Mouse (Mus musculus) neural tube, embryonic 12.5 days (tissue): ENCODE measurements at regions not wholly inside any gene's neighbourhood (a gene's known extent, or its start where the extent isn't known, plus 50 kb on each side); places are given as distances from the start of the nearest gene placed in this dataset.
"Not testable (repeated sequence)": the region's sequence is repeated elsewhere in the genome, so short reads cannot be mapped to it uniquely, and the experiment has no call there.

Experiments
- ATAC-seq: fragments of 200-750 bp; cut with Nextera tagmentation; 2 replicates; pipeline ENCODE4 v1.8.0; 2017; ENCODE audit warnings: low read depth, mild to moderate bottlenecking, moderate TSS enrichment, moderate library complexity; ENCODE audit not compliant: low FRiP score
- H3K27ac ChIP-seq: fragments of 300-500 bp; sonication (generic); 2 replicates; pipeline ENCODE4 v1.5.1; 2016
- H3K27me3 ChIP-seq: fragments of 300-500 bp; sonication (generic); replicated peaks from 2 replicates; pipeline ENCODE4 v1.6.1; 2016; ENCODE audit warnings: mild to moderate bottlenecking
- H3K36me3 ChIP-seq: fragments of 300-500 bp; sonication (generic); 2 replicates; pipeline ENCODE4 v1.6.1; 2016; ENCODE audit warnings: mild to moderate bottlenecking
- H3K4me1 ChIP-seq: fragments of 300-500 bp; sonication (generic); 2 replicates; pipeline ENCODE4 v1.6.1; 2016
- H3K4me2 ChIP-seq: fragments of 300-500 bp; sonication (generic); replicated peaks from 2 replicates; pipeline ENCODE4 v1.6.1; 2016; ENCODE audit warnings: mild to moderate bottlenecking
- H3K4me3 ChIP-seq: fragments of 300-500 bp; sonication (generic); 2 replicates; pipeline ENCODE4 v1.5.1; 2016
- H3K9ac ChIP-seq: fragments of 300-500 bp; sonication (generic); 2 replicates; pipeline ENCODE4 v1.6.1; 2016; ENCODE audit warnings: mild to moderate bottlenecking
- H3K9me3 ChIP-seq: fragments of 300-500 bp; sonication (generic); 2 replicates; pipeline ENCODE4 v1.6.1; 2016; ENCODE audit warnings: mild to moderate bottlenecking
- WGBS: fragments of 180-500 bp; shearing (Covaris S2); methylation state at CpG from one replicate; pipeline ENCODE4 v1.1.7; 2016; 5-methylcytosine and 5-hydroxymethylcytosine counted together

GRCm38 (mm10) chr19:35034408-35034807, 112.2 kb downstream of the Kif20b start:
- H3K9me3 ChIP-seq, result no peaks in the 10 kb centered on the region
- no peak for ATAC-seq
- 88% methylated on average over 3 of the region's 3 CpGs for WGBS
- H3K36me3 ChIP-seq, result no peaks in the 10 kb centered on the region
- no peaks in the 10 kb centered on the region for H3K4me1 ChIP-seq
- H3K27ac ChIP-seq, result no peak overlapping the region
- H3K4me2 ChIP-seq, result no peak overlapping the region
- H3K27me3 ChIP-seq, result no peaks in the 10 kb centered on the region
- no peak overlapping the region for H3K4me3 ChIP-seq
- no peak overlapping the region for H3K9ac ChIP-seq

GRCm38 (mm10) chr19:35045576-35045975, 123.4 kb downstream of the Kif20b start:
- H3K36me3 ChIP-seq, result no peaks in the 10 kb centered on the region
- no peak overlapping the region for H3K9ac ChIP-seq
- H3K4me3 ChIP-seq, result no peak overlapping the region
- H3K4me2 ChIP-seq, result no peak overlapping the region
- 83% methylated on average over 4 of the region's 4 CpGs for WGBS
- no peaks in the 10 kb centered on the region for H3K27me3 ChIP-seq
- no peak overlapping the region for H3K27ac ChIP-seq
- ATAC-seq, result no peak
- H3K9me3 ChIP-seq, result no peaks in the 10 kb centered on the region
- H3K4me1 ChIP-seq, result no peaks in the 10 kb centered on the region

- no peaks in the 10 kb centered on the region for H3K4me1 ChIP-seq
- H3K9ac ChIP-seq, result no peak overlapping the region
- H3K36me3 ChIP-seq, result no peaks in the 10 kb centered on the region
- no peak overlapping the region for H3K4me3 ChIP-seq
- no peak for ATAC-seq
- H3K9me3 ChIP-seq, result no peaks in the 10 kb centered on the region
- no peak overlapping the region for H3K27ac ChIP-seq
- H3K4me2 ChIP-seq, result no peak overlapping the region
- no peaks in the 10 kb centered on the region for H3K27me3 ChIP-seq
- 64% methylated on average over 3 of the region's 3 CpGs for WGBS
These were observed 144.3 kb downstream of the Kif20b start for GRCm38 (mm10) chr19:35066352-35066935.

GRCm38 (mm10) chr19:35081126-35081525, 159.0 kb downstream of the Kif20b start:
- Histone ChIP-seq H3K36me3 (no peaks in the 10 kb centered on the region), H3K4me2 (no peak overlapping the region), H3K4me1 (no peaks in the 10 kb centered on the region), H3K4me3 (no peak overlapping the region), H3K9ac (no peak overlapping the region), H3K27me3 (no peaks in the 10 kb centered on the region), H3K27ac (no peak overlapping the region), H3K9me3 (no peaks in the 10 kb centered on the region)
- WGBS, result 63% methylated on average over 4 of the region's 4 CpGs
- ATAC-seq, result no peak

- no peaks in the 10 kb centered on the region for H3K36me3 ChIP-seq
- H3K4me1 ChIP-seq, result no peaks in the 10 kb centered on the region
- no peak for ATAC-seq
- no peaks in the 10 kb centered on the region for H3K27me3 ChIP-seq
- no peak overlapping the region for H3K4me2 ChIP-seq
- no peak overlapping the region for H3K27ac ChIP-seq
- no peaks in the 10 kb centered on the region for H3K9me3 ChIP-seq
- H3K4me3 ChIP-seq, result no peak overlapping the region
- no peak overlapping the region for H3K9ac ChIP-seq
- WGBS, result 13% methylated on average over 1 of the region's 1 CpGs
These were observed 179.1 kb downstream of the Kif20b start for GRCm38 (mm10) chr19:35101244-35101643.

- ATAC-seq, result no peak
- H3K4me2 ChIP-seq, result no peak overlapping the region
- no peaks in the 10 kb centered on the region for H3K4me1 ChIP-seq
- H3K4me3 ChIP-seq, result no peak overlapping the region
- H3K9me3 ChIP-seq, result no peaks in the 10 kb centered on the region
- 74% methylated on average over 2 of the region's 2 CpGs for WGBS
- H3K36me3 ChIP-seq, result no peaks in the 10 kb centered on the region
- no peak overlapping the region for H3K27ac ChIP-seq
- H3K9ac ChIP-seq, result no peak overlapping the region
- no peaks in the 10 kb centered on the region for H3K27me3 ChIP-seq
These were observed 192.2 kb downstream of the Kif20b start for GRCm38 (mm10) chr19:35114313-35114712.

- H3K36me3 ChIP-seq, result no peaks in the 10 kb centered on the region
- no peaks in the 10 kb centered on the region for H3K9me3 ChIP-seq
- no peaks in the 10 kb centered on the region for H3K27me3 ChIP-seq
- 0 out of 2 replicates have a peak, but pooled peaks have one; percentile 25 for ATAC-seq
- H3K4me3 ChIP-seq, result no peak overlapping the region
- H3K4me2 ChIP-seq, result no peak overlapping the region
- H3K27ac ChIP-seq, result no peak overlapping the region
- WGBS, result 25% methylated on average over 4 of the region's 4 CpGs
- H3K9ac ChIP-seq, result no peak overlapping the region
- no peaks in the 10 kb centered on the region for H3K4me1 ChIP-seq
These were observed 203.1 kb downstream of the Kif20b start for GRCm38 (mm10) chr19:35125278-35125677.

GRCm38 (mm10) chr19:35126594-35127051, 204.5 kb downstream of the Kif20b start:
- Histone ChIP-seq H3K9ac (no peak overlapping the region), H3K4me3 (no peak overlapping the region), H3K36me3 (no peaks in the 10 kb centered on the region), H3K4me2 (no peak overlapping the region), H3K27me3 (no peaks in the 10 kb centered on the region), H3K4me1 (no peaks in the 10 kb centered on the region), H3K9me3 (no peaks in the 10 kb centered on the region), H3K27ac (no peak overlapping the region)
- WGBS, result 89% methylated on average over 12 of the region's 12 CpGs
- ATAC-seq, result no peak

- ATAC-seq, result no peak
- no peak overlapping the region for H3K4me3 ChIP-seq
- WGBS, result 84% methylated on average over 3 of the region's 3 CpGs
- no peak overlapping the region for H3K4me2 ChIP-seq
- H3K36me3 ChIP-seq, result no peaks in the 10 kb centered on the region
- H3K27ac ChIP-seq, result no peak overlapping the region
- no peaks in the 10 kb centered on the region for H3K4me1 ChIP-seq
- H3K9me3 ChIP-seq, result no peaks in the 10 kb centered on the region
- H3K9ac ChIP-seq, result no peak overlapping the region
- no peaks in the 10 kb centered on the region for H3K27me3 ChIP-seq
These were observed 205.9 kb downstream of the Kif20b start for GRCm38 (mm10) chr19:35128104-35128503.

- no peak overlapping the region for H3K9ac ChIP-seq
- H3K4me2 ChIP-seq, result no peak overlapping the region
- no peaks in the 10 kb centered on the region for H3K36me3 ChIP-seq
- H3K27ac ChIP-seq, result no peak overlapping the region
- ATAC-seq, result no peak
- H3K27me3 ChIP-seq, result no peaks in the 10 kb centered on the region
- H3K4me3 ChIP-seq, result no peak overlapping the region
- no peaks in the 10 kb centered on the region for H3K9me3 ChIP-seq
- no peaks in the 10 kb centered on the region for H3K4me1 ChIP-seq
These were observed 221.0 kb downstream of the Kif20b start for GRCm38 (mm10) chr19:35143131-35143530.

GRCm38 (mm10) chr19:35143781-35144180, 221.6 kb downstream of the Kif20b start:
- 88% methylated on average over 2 of the region's 2 CpGs for WGBS
- Histone ChIP-seq H3K4me1 (no peaks in the 10 kb centered on the region), H3K36me3 (no peaks in the 10 kb centered on the region), H3K4me2 (no peak overlapping the region), H3K4me3 (no peak overlapping the region), H3K27me3 (no peaks in the 10 kb centered on the region), H3K27ac (no peak overlapping the region), H3K9me3 (no peaks in the 10 kb centered on the region), H3K9ac (no peak overlapping the region)
- no peak for ATAC-seq

GRCm38 (mm10) chr19:35149476-35149875, 227.3 kb downstream of the Kif20b start:
- H3K4me1 ChIP-seq, H3K27me3 ChIP-seq, H3K4me2 ChIP-seq, ATAC-seq, H3K36me3 ChIP-seq, H3K4me3 ChIP-seq, H3K9ac ChIP-seq, H3K9me3 ChIP-seq, H3K27ac ChIP-seq: not testable (repeated sequence)
- 83% methylated on average over 2 of the region's 2 CpGs for WGBS
